In genomic region chr3:134400395-134401090, GRCm38 (mm10) we compare ENCODE assay signal across 28 mouse cellular contexts.
DNase-seq lines count a peak whose midpoint lies in the region; ATAC-seq and TF ChIP-seq lines count a peak whose summit lies in the region.
"Had no signal": no experiment of that assay in that cellular context is flagged by ENCODE, and none has a peak within 500 bp of the region (broad histone marks: within the 10 kb centered on the region; RNA-seq: fewer than 3 reads in every experiment).

No protein-coding gene starts in this region.

- TF ChIP-seq POLR2A in brain, embryonic 14.5 days (IDR thresholded peaks at IDR 0.05; ENCODE audit: borderline replicate concordance, extremely low read depth, insufficient read depth, insufficient read length, poor library complexity, severe bottlenecking) = no peak

- peak overlapping the region; percentile 78; the same call in 1 of the 2 replicates for H3K27ac ChIP-seq in lung, embryonic 14.5 days (ENCODE audit: low read depth)
- no peak overlapping the region; the same call in 1 of the 2 replicates for H3K27ac ChIP-seq in embryonic facial prominence, embryonic 14.5 days (replicated peaks; ENCODE audit: low read depth, low read length)
- H3K27ac ChIP-seq in stomach, embryonic 14.5 days (ENCODE audit: low read length) = peak overlapping the region; percentile 77; the same call in 1 of the 2 replicates
- H3K27ac ChIP-seq: heart, embryonic 10.5 days; heart, embryonic 15.5 days; kidney, embryonic 15.5 days; layer of hippocampus, adult 2 months; liver, embryonic 14.5 days; neural tube, embryonic 13.5 days had no signal

- DNase-seq in lung, embryonic 14.5 days = peak; percentile 39
- DNase-seq in lung, postnatal 4 days = no peak
- DNase-seq in brain, embryonic 14.5 days (ENCODE audit: low read depth) = peak; percentile 9
- DNase-seq in embryonic facial prominence, embryonic 14.5 days (ENCODE audit: low spot score) = peak; percentile 69
- no peak for DNase-seq in thymus, postnatal 0 days (ENCODE audit: low spot score)
- DNase-seq in T-cell, adult 2 months (ENCODE audit: low spot score) = no peak
- DNase-seq: adrenal gland, postnatal 10 days; cerebellum, adult 11 months; cerebellum, adult 9-10 months; cerebellum, postnatal 36 days; gastrocnemius, postnatal 25 days; heart, adult 11 months; kidney, adult 18-20 months; kidney, postnatal 36 days; layer of hippocampus, postnatal 36 days; left cerebral cortex, postnatal 4 days; liver had no signal

- no peak overlapping the region for H3K4me2 ChIP-seq in lung, embryonic 14.5 days
- H3K4me2 ChIP-seq in embryonic facial prominence, embryonic 14.5 days (ENCODE audit: low read depth, low read length) = no peak overlapping the region
- H3K4me2 ChIP-seq in stomach, embryonic 14.5 days (replicated peaks; ENCODE audit: low read depth, low read length) = 0 out of 2 replicates have a peak overlapping the region, but pooled peaks have one; percentile 14
- H3K4me2 ChIP-seq: heart, embryonic 15.5 days; kidney, embryonic 15.5 days; neural tube, embryonic 13.5 days had no signal

- no peaks in the 10 kb centered on the region for H3K9me3 ChIP-seq in lung, embryonic 14.5 days (ENCODE audit: low read depth, low read length)
- H3K9me3 ChIP-seq in embryonic facial prominence, embryonic 14.5 days (ENCODE audit: control insufficient read depth, low read length) = no peaks in the 10 kb centered on the region
- no peaks in the 10 kb centered on the region for H3K9me3 ChIP-seq in stomach, embryonic 14.5 days (ENCODE audit: control insufficient read depth, low read depth, low read length)
- H3K9me3 ChIP-seq: G1E; heart, embryonic 10.5 days; heart, embryonic 15.5 days; kidney, embryonic 15.5 days; neural tube, embryonic 13.5 days had no signal

- ATAC-seq in lung, embryonic 14.5 days (ENCODE audit: insufficient read depth) = peak; percentile 86
- peak; percentile 86; the same call in 1 of the 2 replicates for ATAC-seq in embryonic facial prominence, embryonic 14.5 days (ENCODE audit: low read depth)
- ATAC-seq in stomach, embryonic 14.5 days (ENCODE audit: insufficient number of reproducible peaks, insufficient read depth, low FRiP score, low read depth) = peak; percentile 81
- no peak for ATAC-seq in CD4-positive, CD25-positive, alpha-beta regulatory T cell, adult 4 months
- ATAC-seq: forebrain, embryonic 14.5 days; hindbrain, embryonic 16.5 days had no signal

- no peak overlapping the region for H3K9ac ChIP-seq in lung, embryonic 14.5 days
- H3K9ac ChIP-seq in embryonic facial prominence, embryonic 14.5 days (ENCODE audit: low read depth, low read length) = no peak overlapping the region
- H3K9ac ChIP-seq in stomach, embryonic 14.5 days (replicated peaks; ENCODE audit: low read depth, low read length) = no peak overlapping the region
- H3K9ac ChIP-seq: heart, embryonic 15.5 days; kidney, embryonic 15.5 days; liver, embryonic 14.5 days; neural tube, embryonic 13.5 days had no signal

- H3K27me3 ChIP-seq in lung, embryonic 14.5 days (ENCODE audit: insufficient read depth, low read length) = no peaks in the 10 kb centered on the region
- no peaks in the 10 kb centered on the region for H3K27me3 ChIP-seq in embryonic facial prominence, embryonic 14.5 days (replicated peaks; ENCODE audit: control insufficient read depth, insufficient read depth, low read length)
- H3K27me3 ChIP-seq in stomach, embryonic 14.5 days (ENCODE audit: control insufficient read depth, insufficient read depth, low read length) = no peaks in the 10 kb centered on the region
- H3K27me3 ChIP-seq: heart, embryonic 15.5 days; kidney, embryonic 15.5 days; neural tube, embryonic 13.5 days had no signal

- H3K36me3 ChIP-seq in lung, embryonic 14.5 days (ENCODE audit: insufficient read depth) = no peaks in the 10 kb centered on the region
- no peaks in the 10 kb centered on the region for H3K36me3 ChIP-seq in embryonic facial prominence, embryonic 14.5 days (ENCODE audit: control insufficient read depth, insufficient read depth, low read length)
- H3K36me3 ChIP-seq in stomach, embryonic 14.5 days (ENCODE audit: control insufficient read depth, insufficient read depth, low read length) = no peaks in the 10 kb centered on the region
- H3K36me3 ChIP-seq: G1E; heart, embryonic 10.5 days; heart, embryonic 15.5 days; kidney, embryonic 15.5 days; neural tube, embryonic 13.5 days had no signal

- no peaks in the 10 kb centered on the region for H3K4me1 ChIP-seq in lung, embryonic 14.5 days (ENCODE audit: insufficient read depth)
- H3K4me1 ChIP-seq in embryonic facial prominence, embryonic 14.5 days (ENCODE audit: control insufficient read depth, insufficient read depth, low read length) = no peaks in the 10 kb centered on the region
- H3K4me1 ChIP-seq in stomach, embryonic 14.5 days (ENCODE audit: control insufficient read depth, insufficient read depth, low read length) = 0 out of 2 replicates have a peak, but pooled peaks cover 4% of the 10 kb centered on the region
- H3K4me1 ChIP-seq: heart, embryonic 10.5 days; heart, embryonic 15.5 days; kidney, embryonic 15.5 days; neural tube, embryonic 13.5 days had no signal

- TF ChIP-seq CTCF in lung, embryonic 14.5 days (IDR thresholded peaks at IDR 0.05; ENCODE audit: low read depth) = no peak
- TF ChIP-seq CTCF in brain, embryonic 14.5 days (IDR thresholded peaks at IDR 0.05; ENCODE audit: borderline replicate concordance, extremely low read depth, insufficient read depth, insufficient read length) = no peak

- WGBS in lung, embryonic 14.5 days = 40% methylated on average over 4 of the region's 4 CpGs
- WGBS in embryonic facial prominence, embryonic 14.5 days = 43% methylated on average over 4 of the region's 4 CpGs
- WGBS in stomach, embryonic 14.5 days = 45% methylated on average over 4 of the region's 4 CpGs

- H3K4me3 ChIP-seq in lung, embryonic 14.5 days (ENCODE audit: low read depth, low read length) = no peak overlapping the region
- no peak overlapping the region for H3K4me3 ChIP-seq in embryonic facial prominence, embryonic 14.5 days (ENCODE audit: low read depth, low read length)
- no peak overlapping the region for H3K4me3 ChIP-seq in stomach, embryonic 14.5 days (ENCODE audit: low read depth, low read length)
- H3K4me3 ChIP-seq: heart, embryonic 10.5 days; heart, embryonic 15.5 days; kidney, embryonic 15.5 days; layer of hippocampus, adult 2 months; neural tube, embryonic 13.5 days had no signal

Comparison
In these comparisons a context has a peak if more than half of its experiments do, and no peak if none do; other contexts are left out.
1. DNase-seq: peak in lung, embryonic 14.5 days (single experiment), brain, embryonic 14.5 days (single experiment) and embryonic facial prominence, embryonic 14.5 days (single experiment); none in lung, postnatal 4 days (0 of 2), thymus, postnatal 0 days (single experiment) and T-cell, adult 2 months (single experiment).